Mouse (Mus musculus) bone marrow, adult 2 months (tissue): ENCODE results near the gene AI182371. TPM values are rescaled to one million over a fixed set of nuclear protein-coding genes. Genes with fewer than 3 reads are reported as not detected.

ENCODE experiments used
- H3K27ac ChIP-seq: fragments of 200-500 bp; 2 replicates; pipeline ENCODE4 v1.5.1; 2012; ENCODE audit warnings: low read depth, mild to moderate bottlenecking, control low read depth, inconsistent platforms, low read length; ENCODE audit not compliant: control insufficient read depth, poor library complexity, insufficient read depth
- H3K4me1 ChIP-seq: fragments of 200-500 bp; 2 replicates; pipeline ENCODE4 v1.6.1; 2011; ENCODE audit warnings: low read length; ENCODE audit not compliant: control insufficient read depth, insufficient read depth
- H3K4me3 ChIP-seq: fragments of 200-500 bp; replicated peaks from 2 replicates; pipeline ENCODE3; 2011; ENCODE audit warnings: mild to moderate bottlenecking, low read depth, low read length, control low read depth; ENCODE audit not compliant: control insufficient read depth
- CTCF ChIP-seq: fragments of 200-500 bp; IDR thresholded peaks from 2 replicates; pipeline ENCODE4 v1.5.1; 2011; ENCODE audit warnings: low read length, control low read depth; ENCODE audit not compliant: control insufficient read depth, insufficient read depth
- POLR2A ChIP-seq: fragments of 200-500 bp; IDR thresholded peaks from 2 replicates; pipeline ENCODE4 v1.6.1; 2011; ENCODE audit warnings: low read depth, mild to moderate bottlenecking, control low read depth, low read length, borderline replicate concordance; ENCODE audit not compliant: control insufficient read depth
- WGBS: fragments of 180-500 bp; shearing (Covaris S2); methylation state at CpG from one replicate; pipeline ENCODE4 v1.1.7; 2018; 5-methylcytosine and 5-hydroxymethylcytosine counted together
- polyA plus RNA-seq: library from polyadenylated mRNA; stranded (reverse); fragments of >200 nt; gene quantifications from 2 replicates; pipeline ENCODE4 v1.2.4, GENCODE M21; 2011; ENCODE audit warnings: low replicate concordance; ENCODE audit not compliant: missing spikeins, insufficient read depth, insufficient read length

Gene AI182371
- polyA plus RNA-seq, 1 experiment, result 2.4 TPM

- Histone ChIP-seq H3K4me3 (no peak overlapping the region), H3K27ac (no peak overlapping the region), H3K4me1 (no peaks in the 10 kb centered on the region)
- 82% methylated on average over 13 of the region's 13 CpGs for WGBS
- TF ChIP-seq CTCF, result no peak
- TF ChIP-seq POLR2A, result no peak
These were observed 34.7 kb downstream of the AI182371 start for GRCm38 (mm10) chr2:35066525-35067082.

DNA sequence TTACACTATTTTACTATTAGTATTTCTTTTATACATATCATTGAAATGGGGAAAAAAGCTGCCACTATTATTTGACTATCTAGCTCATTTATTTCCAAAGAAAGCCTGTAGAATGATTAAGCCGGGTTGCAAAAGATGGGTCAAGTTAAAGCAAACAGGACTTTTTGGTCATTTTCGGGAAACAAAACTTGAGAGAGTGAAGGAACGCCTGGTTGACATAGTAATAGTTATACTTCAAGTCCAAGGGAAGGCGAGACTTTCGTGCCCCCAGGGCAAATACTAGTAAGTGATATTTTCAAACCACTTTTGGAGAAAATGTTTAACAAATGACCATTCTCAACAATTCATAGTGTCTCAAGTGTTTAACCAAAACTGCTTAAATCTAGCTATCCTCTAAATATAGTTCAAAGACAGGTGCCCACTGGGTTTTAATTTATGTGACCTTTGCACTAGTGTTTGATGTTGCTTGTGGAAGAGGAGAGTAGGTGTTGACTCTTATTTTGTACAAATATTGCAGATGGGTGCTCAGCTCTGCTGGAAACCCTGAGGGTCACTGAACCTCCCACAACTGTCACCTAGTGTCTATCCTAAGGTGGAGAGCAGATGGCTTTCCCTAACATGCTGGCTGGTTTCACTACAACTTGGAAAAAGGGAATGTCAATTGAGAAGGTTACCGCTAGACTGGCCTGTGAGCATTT lies 37.9 kb downstream of the AI182371 start:
- H3K27ac ChIP-seq, result no peak overlapping the region
- no peak overlapping the region for H3K4me3 ChIP-seq
- no peaks in the 10 kb centered on the region for H3K4me1 ChIP-seq
- WGBS, result 81% methylated on average over 6 of the region's 6 CpGs
- TF ChIP-seq CTCF (no peak), POLR2A (no peak)

- TF ChIP-seq CTCF, result no peak
- TF ChIP-seq POLR2A, result no peak
- WGBS, result 88% methylated on average over 5 of the region's 5 CpGs
- Histone ChIP-seq H3K27ac (no peak within 1 kb of the TSS), H3K4me3 (no peak within 1 kb of the TSS), H3K4me1 (no peaks in the 10 kb centered on the region; the same call in 1 of the 2 replicates)
These were observed 40.0 kb downstream of the AI182371 start, which contains the start of gene Hc for GRCm38 (mm10) chr2:35061338-35061737. Gene Hc (minus strand): TSS chr2:35061438.

GRCm38 (mm10) chr2:35060897-35061296 lies 40.4 kb downstream of the AI182371 start:
- Histone ChIP-seq H3K27ac (no peak overlapping the region), H3K4me3 (no peak overlapping the region), H3K4me1 (no peaks in the 10 kb centered on the region; the same call in 1 of the 2 replicates)
- 15% methylated on average over 6 of the region's 6 CpGs for WGBS
- TF ChIP-seq CTCF (no peak), POLR2A (no peak)

GRCm38 (mm10) chr2:35060256-35060655 lies 41.1 kb downstream of the AI182371 start:
- WGBS, result 82% methylated on average over 5 of the region's 5 CpGs
- TF ChIP-seq POLR2A, result no peak
- TF ChIP-seq CTCF, result no peak
- no peaks in the 10 kb centered on the region; the same call in 1 of the 2 replicates for H3K4me1 ChIP-seq
- no peak overlapping the region for H3K4me3 ChIP-seq
- H3K27ac ChIP-seq, result no peak overlapping the region

GRCm38 (mm10) chr2:35058325-35058724 lies 43.0 kb downstream of the AI182371 start:
- H3K4me3 ChIP-seq, result no peak overlapping the region
- TF ChIP-seq CTCF, result no peak
- TF ChIP-seq POLR2A, result no peak
- no peaks in the 10 kb centered on the region; the same call in 1 of the 2 replicates for H3K4me1 ChIP-seq
- 44% methylated on average over 2 of the region's 2 CpGs for WGBS
- no peak overlapping the region for H3K27ac ChIP-seq

DNA sequence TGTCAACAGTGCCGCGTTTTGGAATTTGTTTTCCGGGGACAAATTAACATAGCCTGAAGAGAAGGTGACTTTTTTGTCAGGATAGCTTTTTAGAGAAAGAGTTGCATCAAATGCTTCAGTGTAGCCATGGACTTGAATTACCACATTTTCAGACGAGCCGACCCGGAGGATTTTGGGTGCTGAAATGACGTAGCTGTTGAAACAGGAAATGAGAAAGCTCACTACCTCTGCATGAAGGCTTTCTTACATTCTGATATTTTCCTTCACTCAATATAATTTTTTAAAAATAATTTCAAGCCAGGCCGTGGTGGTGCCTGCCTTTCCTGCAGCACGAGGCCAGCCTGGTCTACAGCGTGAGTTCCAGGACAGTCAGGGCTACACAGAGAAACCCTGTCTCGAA lies 44.1 kb downstream of the AI182371 start:
- 57% methylated on average over 11 of the region's 11 CpGs for WGBS
- Histone ChIP-seq H3K4me1 (no peaks in the 10 kb centered on the region; the same call in 1 of the 2 replicates), H3K27ac (no peak overlapping the region), H3K4me3 (no peak overlapping the region)
- TF ChIP-seq CTCF (no peak), POLR2A (no peak)

- H3K4me1 ChIP-seq, result no peaks in the 10 kb centered on the region
- H3K27ac ChIP-seq, result no peak overlapping the region
- 32% methylated on average over 5 of the region's 5 CpGs for WGBS
- TF ChIP-seq CTCF (peak; percentile 44), POLR2A (no peak)
- H3K4me3 ChIP-seq, result no peak overlapping the region
These were observed 52.5 kb downstream of the AI182371 start for GRCm38 (mm10) chr2:35048851-35049250.
